Mouse (Mus musculus): Measurements from ENCODE around the gene Pik3ip1. TPM values are rescaled to one million over a fixed set of nuclear protein-coding genes. Genes with fewer than 3 reads are reported as not detected.

Pik3ip1 gene
- polyA plus RNA-seq, 1 experiment from 2014 or later = 21.3 TPM

- no peaks in the 10 kb centered on the region for H3K9me3 ChIP-seq (ENCODE audit: control insufficient read depth, low read length)
- H3K4me1 ChIP-seq (replicated peaks; ENCODE audit: control insufficient read depth, insufficient read depth, low read length) = no peaks in the 10 kb centered on the region
- WGBS = 84% methylated on average over 10 of the region's 10 CpGs
- no peaks in the 10 kb centered on the region for H3K27me3 ChIP-seq (ENCODE audit: control insufficient read depth, insufficient read depth, low read length)
- ATAC-seq (ENCODE audit: low FRiP score) (no peak), DNase-seq (ENCODE audit: low spot score) (no peak)
- no peak overlapping the region for H3K4me3 ChIP-seq (replicated peaks; ENCODE audit: low read length)
- H3K4me2 ChIP-seq (replicated peaks) = no peak overlapping the region
- peaks cover 54% of the 10 kb centered on the region for H3K36me3 ChIP-seq (replicated peaks; ENCODE audit: control insufficient read depth, insufficient read depth)
- no peak overlapping the region for H3K27ac ChIP-seq
- no peak overlapping the region for H3K9ac ChIP-seq
Measured at GRCm38 (mm10) chr11:3311586-3312347, 18.4 kb upstream of the Pik3ip1 start.

- DNase-seq (ENCODE audit: low spot score) (no peak), ATAC-seq (ENCODE audit: low FRiP score) (no peak)
- Histone ChIP-seq H3K9ac (no peak overlapping the region), H3K27me3 (ENCODE audit: control insufficient read depth, insufficient read depth, low read length) (no peaks in the 10 kb centered on the region), H3K4me2 (replicated peaks) (no peak overlapping the region), H3K27ac (no peak overlapping the region), H3K4me3 (replicated peaks; ENCODE audit: low read length) (no peak overlapping the region), H3K36me3 (replicated peaks; ENCODE audit: control insufficient read depth, insufficient read depth) (peaks cover 39% of the 10 kb centered on the region), H3K9me3 (ENCODE audit: control insufficient read depth, low read length) (no peaks in the 10 kb centered on the region), H3K4me1 (replicated peaks; ENCODE audit: control insufficient read depth, insufficient read depth, low read length) (no peaks in the 10 kb centered on the region)
- 100% methylated on average over 1 of the region's 1 CpGs for WGBS
Measured at GRCm38 (mm10) chr11:3313294-3313693, 16.9 kb upstream of the Pik3ip1 start.

DNA sequence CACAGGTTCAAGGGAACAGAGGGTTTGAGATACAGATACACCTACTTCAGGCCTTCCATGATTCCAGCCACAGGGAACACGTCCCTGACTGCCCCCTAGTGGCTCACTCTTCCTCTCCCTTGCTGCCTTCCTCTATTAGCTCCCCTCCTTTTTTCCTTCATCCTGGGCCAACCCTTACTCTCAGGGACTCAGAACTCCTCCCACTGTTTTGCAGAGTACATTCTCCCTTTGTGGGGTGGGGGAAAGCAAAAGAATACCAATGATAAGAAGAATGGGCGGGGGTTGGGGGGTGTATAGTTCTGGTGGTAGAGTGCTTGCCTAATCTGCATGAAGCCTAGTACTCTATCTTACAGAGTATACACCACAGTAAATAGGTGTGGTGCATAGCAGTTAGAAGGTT is 16.1 kb upstream of the Pik3ip1 start:
- H3K4me1 ChIP-seq (replicated peaks; ENCODE audit: control insufficient read depth, insufficient read depth, low read length) = no peaks in the 10 kb centered on the region
- no peaks in the 10 kb centered on the region for H3K27me3 ChIP-seq (ENCODE audit: control insufficient read depth, insufficient read depth, low read length)
- H3K4me3 ChIP-seq (replicated peaks; ENCODE audit: low read length) = no peak overlapping the region
- H3K9ac ChIP-seq = no peak overlapping the region
- no peak overlapping the region for H3K27ac ChIP-seq
- DNase-seq (ENCODE audit: low spot score) (no peak), ATAC-seq (ENCODE audit: low FRiP score) (peak; percentile 56; the same call in 1 of the 2 replicates)
- WGBS = 21% methylated on average over 2 of the region's 2 CpGs
- no peak overlapping the region for H3K4me2 ChIP-seq (replicated peaks)
- H3K9me3 ChIP-seq (ENCODE audit: control insufficient read depth, low read length) = no peaks in the 10 kb centered on the region
- H3K36me3 ChIP-seq (replicated peaks; ENCODE audit: control insufficient read depth, insufficient read depth) = peaks cover 30% of the 10 kb centered on the region

GRCm38 (mm10) chr11:3318286-3318685 is 11.9 kb upstream of the Pik3ip1 start:
- Histone ChIP-seq H3K9ac (no peak overlapping the region), H3K4me1 (replicated peaks; ENCODE audit: control insufficient read depth, insufficient read depth, low read length) (no peaks in the 10 kb centered on the region), H3K36me3 (replicated peaks; ENCODE audit: control insufficient read depth, insufficient read depth) (no peaks in the 10 kb centered on the region; the same call in none of the 2 replicates), H3K4me3 (replicated peaks; ENCODE audit: low read length) (no peak overlapping the region), H3K4me2 (replicated peaks) (no peak overlapping the region), H3K27me3 (ENCODE audit: control insufficient read depth, insufficient read depth, low read length) (no peaks in the 10 kb centered on the region), H3K9me3 (ENCODE audit: control insufficient read depth, low read length) (no peaks in the 10 kb centered on the region), H3K27ac (no peak overlapping the region)
- no peak for ATAC-seq (ENCODE audit: low FRiP score)
- DNase-seq (ENCODE audit: low spot score) = no peak
- WGBS = 91% methylated on average over 3 of the region's 3 CpGs

DNA sequence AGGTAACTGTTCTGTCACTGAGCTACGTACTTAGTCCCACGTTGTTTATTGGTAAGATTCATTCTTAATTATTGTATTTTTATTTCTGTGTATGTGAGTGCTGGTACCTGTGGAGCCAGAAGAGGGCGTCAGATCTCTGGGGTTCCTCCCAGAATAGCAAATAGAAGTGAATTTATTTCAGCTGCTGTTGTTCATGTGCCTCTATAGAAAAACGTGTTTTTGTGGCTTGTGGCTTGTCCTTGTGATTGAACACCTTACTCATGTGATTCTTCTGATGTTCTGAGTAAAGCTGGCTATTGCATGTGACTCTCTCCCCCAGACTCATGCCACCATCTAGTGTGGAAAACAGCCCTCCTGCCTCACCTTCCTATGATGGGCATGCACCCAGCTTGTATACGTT is 1.9 kb upstream of the Pik3ip1 start:
- ATAC-seq (ENCODE audit: low FRiP score) (no peak), DNase-seq (ENCODE audit: low spot score) (no peak)
- Histone ChIP-seq H3K4me3 (replicated peaks; ENCODE audit: low read length) (no peak overlapping the region), H3K9me3 (ENCODE audit: control insufficient read depth, low read length) (no peaks in the 10 kb centered on the region), H3K27ac (no peak overlapping the region), H3K4me1 (replicated peaks; ENCODE audit: control insufficient read depth, insufficient read depth, low read length) (peaks cover 12% of the 10 kb centered on the region), H3K9ac (no peak overlapping the region), H3K36me3 (replicated peaks; ENCODE audit: control insufficient read depth, insufficient read depth) (peaks cover under 1% of the 10 kb centered on the region; the same call in 1 of the 2 replicates), H3K4me2 (replicated peaks) (no peak overlapping the region), H3K27me3 (ENCODE audit: control insufficient read depth, insufficient read depth, low read length) (no peaks in the 10 kb centered on the region; the same call in 1 of the 2 replicates)
- 80% methylated on average over 5 of the region's 5 CpGs for WGBS

DNA sequence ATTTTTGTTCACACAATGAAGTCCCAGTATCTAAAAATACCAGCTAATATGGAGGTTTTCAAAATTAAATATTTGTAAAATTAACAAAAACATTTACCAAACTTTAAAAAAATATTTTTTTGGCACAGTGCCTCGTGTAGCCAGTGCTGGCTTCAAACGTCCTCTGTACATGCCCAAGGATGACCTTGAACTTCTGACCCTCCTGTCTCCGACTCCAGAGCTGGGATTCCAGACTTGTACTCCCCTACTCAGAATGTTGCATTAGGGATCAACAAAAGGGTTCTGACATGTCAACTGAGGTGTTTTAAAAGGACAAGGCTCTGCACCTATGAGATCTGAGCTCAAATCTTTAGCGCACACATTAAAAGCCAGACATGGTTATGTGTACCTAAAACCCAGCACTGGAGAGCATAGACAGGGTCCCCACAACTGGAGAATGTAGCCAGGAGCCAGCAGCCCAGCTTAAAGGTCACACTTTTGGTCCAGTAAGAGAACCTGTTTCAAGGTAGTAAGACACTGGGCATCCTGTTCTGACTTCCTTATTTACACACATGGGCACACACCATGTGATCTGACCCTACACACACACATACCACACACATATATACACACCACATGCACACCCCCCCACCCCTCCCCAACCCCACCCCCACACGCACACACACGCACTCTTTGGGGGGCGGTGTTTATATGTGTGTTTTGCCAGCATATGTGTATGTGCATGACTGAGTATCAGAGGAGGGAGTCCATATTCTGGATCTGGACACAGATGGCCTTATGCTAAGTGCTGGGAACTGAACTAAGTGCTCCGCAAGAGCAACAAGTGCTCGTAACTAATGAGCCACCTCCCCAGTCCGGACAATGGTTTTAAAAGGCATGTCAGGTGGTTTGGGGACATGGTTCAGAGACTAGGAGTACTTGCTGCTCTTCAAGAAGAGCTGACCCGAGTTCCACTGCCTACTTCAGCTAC is 1.1 kb upstream of the Pik3ip1 start:
- ATAC-seq (ENCODE audit: low FRiP score) (no peak), DNase-seq (ENCODE audit: low spot score) (no peak)
- no peaks in the 10 kb centered on the region for H3K9me3 ChIP-seq (ENCODE audit: control insufficient read depth, low read length)
- no peak overlapping the region for H3K27ac ChIP-seq
- no peak overlapping the region for H3K4me3 ChIP-seq (replicated peaks; ENCODE audit: low read length)
- peaks cover 6% of the 10 kb centered on the region; the same call in 1 of the 2 replicates for H3K36me3 ChIP-seq (replicated peaks; ENCODE audit: control insufficient read depth, insufficient read depth)
- no peaks in the 10 kb centered on the region; the same call in 1 of the 2 replicates for H3K27me3 ChIP-seq (ENCODE audit: control insufficient read depth, insufficient read depth, low read length)
- 79% methylated on average over 11 of the region's 11 CpGs for WGBS
- H3K9ac ChIP-seq = no peak overlapping the region
- no peak overlapping the region for H3K4me2 ChIP-seq (replicated peaks)
- H3K4me1 ChIP-seq (replicated peaks; ENCODE audit: control insufficient read depth, insufficient read depth, low read length) = peaks cover 12% of the 10 kb centered on the region

GRCm38 (mm10) chr11:3330566-3330965 is 365 bp downstream of the Pik3ip1 start:
- peak; percentile 54 for ATAC-seq (ENCODE audit: low FRiP score)
- 0% methylated on average over 9 of the region's 9 CpGs for WGBS

GRCm38 (mm10) chr11:3330991-3331750 is 970 bp downstream of the Pik3ip1 start:
- Histone ChIP-seq H3K36me3 (replicated peaks; ENCODE audit: control insufficient read depth, insufficient read depth) (peaks cover 10% of the 10 kb centered on the region; the same call in 1 of the 2 replicates), H3K9ac (peak overlapping the region; percentile 63), H3K4me1 (replicated peaks; ENCODE audit: control insufficient read depth, insufficient read depth, low read length) (peaks cover 12% of the 10 kb centered on the region), H3K27me3 (ENCODE audit: control insufficient read depth, insufficient read depth, low read length) (no peaks in the 10 kb centered on the region; the same call in 1 of the 2 replicates), H3K9me3 (ENCODE audit: control insufficient read depth, low read length) (no peaks in the 10 kb centered on the region), H3K4me2 (replicated peaks) (peak overlapping the region; percentile 100), H3K4me3 (replicated peaks; ENCODE audit: low read length) (peak overlapping the region; percentile 68), H3K27ac (peak overlapping the region; percentile 70)
- DNase-seq (ENCODE audit: low spot score) (peak; percentile 47), ATAC-seq (ENCODE audit: low FRiP score) (no peak)
- WGBS = 5% methylated on average over 14 of the region's 14 CpGs

More at GRCm38 (mm10) chr11:3330566-3330965, 365 bp downstream of the Pik3ip1 start:
- Histone ChIP-seq H3K36me3 (replicated peaks; ENCODE audit: control insufficient read depth, insufficient read depth) (peaks cover 10% of the 10 kb centered on the region; the same call in 1 of the 2 replicates), H3K4me3 (replicated peaks; ENCODE audit: low read length) (peak overlapping the region; percentile 68), H3K27me3 (ENCODE audit: control insufficient read depth, insufficient read depth, low read length) (no peaks in the 10 kb centered on the region; the same call in 1 of the 2 replicates), H3K4me2 (replicated peaks) (peak overlapping the region; percentile 100), H3K9me3 (ENCODE audit: control insufficient read depth, low read length) (no peaks in the 10 kb centered on the region), H3K27ac (peak overlapping the region; percentile 70), H3K9ac (peak overlapping the region; percentile 63), H3K4me1 (replicated peaks; ENCODE audit: control insufficient read depth, insufficient read depth, low read length) (peaks cover 12% of the 10 kb centered on the region)
- DNase-seq (ENCODE audit: low spot score) = peak; percentile 82

Measured in hindbrain, embryonic 14.5 days (tissue).